ENCODE assay signal across 8 mouse cellular contexts in the genomic region with DNA sequence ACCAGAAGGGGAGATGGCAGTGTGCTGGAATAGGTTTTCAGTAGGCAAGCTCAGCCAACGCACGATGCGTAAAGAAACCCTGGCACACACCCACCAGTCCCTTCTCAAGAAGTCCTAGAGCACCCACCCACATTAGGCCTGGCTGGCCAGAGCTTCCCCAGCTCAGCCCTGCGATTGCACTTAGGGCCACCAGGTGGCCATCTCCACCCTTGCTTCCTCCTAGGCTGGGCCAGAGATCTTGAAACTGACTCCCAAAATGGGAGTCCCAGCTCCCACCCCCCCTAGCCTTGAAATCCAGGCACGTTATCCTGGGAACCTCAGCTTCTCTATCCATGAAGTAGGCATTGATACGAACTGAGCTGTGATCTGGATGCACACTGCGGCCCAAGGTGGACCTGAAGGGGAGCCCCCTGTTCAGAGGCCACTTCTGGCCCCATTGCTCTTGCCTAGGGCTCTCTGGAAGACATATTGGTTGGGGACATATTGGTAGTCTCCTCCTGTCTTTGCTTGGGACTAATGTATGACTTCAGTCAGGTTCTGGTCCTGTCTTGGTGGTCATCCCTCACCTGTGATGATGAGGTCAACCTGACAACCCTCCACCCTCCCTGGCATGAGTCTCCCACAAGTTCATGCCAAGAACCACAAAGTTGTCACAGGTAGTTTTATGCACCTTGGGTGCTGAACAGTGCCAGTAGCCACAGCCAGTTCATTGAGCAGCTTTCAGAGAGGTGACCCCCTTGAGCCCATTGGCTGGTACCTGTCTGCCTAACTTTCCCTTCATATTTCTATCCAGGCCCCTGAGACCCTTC. TPM values are rescaled to one million over a fixed set of nuclear protein-coding genes. Genes with fewer than 3 reads are reported as not detected.
A peak's percentile ranks its signal among the peaks of the same experiment; 100 is the strongest.
DNase-seq lines count a peak whose midpoint lies in the region; ATAC-seq and TF ChIP-seq lines count a peak whose summit lies in the region.

No protein-coding gene starts in this region.

- CTCF ChIA-PET in Patski (lab: Charles Lee): interaction anchor here (0.7 to 7.1 kb wide), 10 partner anchors 15 to 249 kb away, joined by 3 to 39 read pairs (median 4); no protein-coding TSS in a partner anchor

- in situ Hi-C loops in Patski (cut with MboI; ENCODE audit: low pct_unique_long_range_greater_than_20kb): loop anchor here (5.0 kb wide), 1 partner anchor 51 kb away; no protein-coding TSS in a partner anchor

- no peak for TF ChIP-seq EP300 in lung, postnatal 0 days (IDR thresholded peaks at IDR 0.05)

- H3K27me3 ChIP-seq in kidney, embryonic 16.5 days (ENCODE audit: insufficient read depth, low read length): no peaks in the 10 kb centered on the region
- H3K27me3 ChIP-seq in Patski: no peaks in the 10 kb centered on the region
- H3K27me3 ChIP-seq in intestine, embryonic 14.5 days (replicated peaks; ENCODE audit: control insufficient read depth, insufficient read depth, low read length): no peaks in the 10 kb centered on the region
- no peaks in the 10 kb centered on the region for H3K27me3 ChIP-seq in lung, postnatal 0 days (replicated peaks; ENCODE audit: insufficient read depth, low read length)

- H3K9me3 ChIP-seq in kidney, embryonic 16.5 days (ENCODE audit: low read length): no peaks in the 10 kb centered on the region
- no peaks in the 10 kb centered on the region for H3K9me3 ChIP-seq in intestine, embryonic 14.5 days (ENCODE audit: control insufficient read depth, low read length)
- no peaks in the 10 kb centered on the region for H3K9me3 ChIP-seq in lung, postnatal 0 days (ENCODE audit: low read length)

- POLR2A ChIA-PET in Patski (lab: Charles Lee): interaction anchor here (1.4 kb wide), 1 partner anchor 48 kb away, joined by 4 read pairs; no protein-coding TSS in a partner anchor

- H3K36me3 ChIP-seq in kidney, embryonic 16.5 days (ENCODE audit: insufficient read depth, low read length): no peaks in the 10 kb centered on the region
- H3K36me3 ChIP-seq in intestine, embryonic 14.5 days (ENCODE audit: control insufficient read depth, insufficient read depth, low read length): no peaks in the 10 kb centered on the region
- H3K36me3 ChIP-seq in lung, postnatal 0 days (ENCODE audit: insufficient read depth, low read length): no peaks in the 10 kb centered on the region

- 46% methylated on average over 7 of the region's 7 CpGs for WGBS in kidney, embryonic 16.5 days
- 41% methylated on average over 7 of the region's 7 CpGs for WGBS in intestine, embryonic 14.5 days
- 41% methylated on average over 7 of the region's 7 CpGs for WGBS in lung, postnatal 0 days

- no peak overlapping the region for H3K4me3 ChIP-seq in kidney, embryonic 16.5 days (ENCODE audit: low read length)
- H3K4me3 ChIP-seq in intestine, embryonic 14.5 days (ENCODE audit: low read depth, low read length): no peak overlapping the region
- no peak overlapping the region for H3K4me3 ChIP-seq in lung, postnatal 0 days (ENCODE audit: low read depth, low read length)

- H3K27ac ChIP-seq in kidney, embryonic 16.5 days (ENCODE audit: low read length): no peak overlapping the region
- H3K27ac ChIP-seq in intestine, embryonic 14.5 days (ENCODE audit: low read depth): no peak overlapping the region
- no peak overlapping the region for H3K27ac ChIP-seq in lung, postnatal 0 days (ENCODE audit: low read length)

- peak; percentile 92 for TF ChIP-seq CTCF in Patski (IDR thresholded peaks at IDR 0.05)
- peak; percentile 87 for TF ChIP-seq CTCF in lung, postnatal 0 days (IDR thresholded peaks at IDR 0.05)

- no peak for ATAC-seq in kidney, embryonic 16.5 days (ENCODE audit: low FRiP score, low TSS enrichment)
- peak; percentile 35 for ATAC-seq in Patski
- ATAC-seq in intestine, embryonic 14.5 days (replicated peaks; ENCODE audit: low FRiP score, low TSS enrichment, low read depth): no peak
- ATAC-seq in lung, postnatal 0 days: peak; percentile 43; the same call in 1 of the 2 replicates

- DNase-seq in kidney, adult 18-20 months: peak; percentile 61
- DNase-seq in A20 (ENCODE audit: low read depth, low spot score) (peak; percentile 64), Patski (ENCODE audit: low read depth, low spot score) (no peak)
- peak; percentile 75 for DNase-seq in embryo, embryonic 10.5 days (ENCODE audit: low spot score)
- peak; percentile 74 for DNase-seq in intestine, embryonic 14.5 days (ENCODE audit: low spot score)
- DNase-seq in lung, postnatal 0 days (ENCODE audit: low spot score): peak; percentile 72
- no peak for DNase-seq in yolk sac, embryonic 10.5 days (ENCODE audit: low spot score)

- no peaks in the 10 kb centered on the region for H3K4me1 ChIP-seq in kidney, embryonic 16.5 days (ENCODE audit: insufficient read depth, low read length)
- H3K4me1 ChIP-seq in intestine, embryonic 14.5 days (replicated peaks; ENCODE audit: control insufficient read depth, insufficient read depth, low read length): peaks cover 5% of the 10 kb centered on the region; the same call in 1 of the 2 replicates
- H3K4me1 ChIP-seq in lung, postnatal 0 days (ENCODE audit: insufficient read depth, low read depth, low read length): no peaks in the 10 kb centered on the region

- no peak overlapping the region for H3K4me2 ChIP-seq in kidney, embryonic 16.5 days (replicated peaks; ENCODE audit: low read depth, low read length)
- no peak overlapping the region for H3K4me2 ChIP-seq in intestine, embryonic 14.5 days (ENCODE audit: low read length)
- H3K4me2 ChIP-seq in lung, postnatal 0 days (replicated peaks; ENCODE audit: low read depth, low read length): no peak overlapping the region

- no peak overlapping the region for H3K9ac ChIP-seq in kidney, embryonic 16.5 days (replicated peaks; ENCODE audit: low read length)
- no peak overlapping the region for H3K9ac ChIP-seq in intestine, embryonic 14.5 days (ENCODE audit: low read length)
- no peak overlapping the region for H3K9ac ChIP-seq in lung, postnatal 0 days (replicated peaks; ENCODE audit: low read depth)

RNA-seq across cellular contexts. Expression of a gene that starts 13.1 kb away (rescaled TPM):
- 13.6 and 16.3 TPM in 2 replicates for polyA plus RNA-seq in kidney, embryonic 16.5 days (2015; fragmentation: Nextera tagmentation; extraction: Ambion mirVana)
- polyA plus RNA-seq in Patski (2021): 0.12 TPM
- polyA plus RNA-seq in intestine, embryonic 14.5 days (2014; fragmentation: Nextera tagmentation; extraction: Ambion mirVana): 6.5 and 6.6 TPM in 2 replicates
- 71.8 and 72.1 TPM in 2 replicates for polyA plus RNA-seq in lung, postnatal 0 days (2015; fragmentation: Nextera tagmentation; extraction: Ambion mirVana)

RNA-seq across cellular contexts. Expression of a gene that starts 17.7 kb away (rescaled TPM):
- 3.0 and 3.1 TPM in 2 replicates for polyA plus RNA-seq in kidney, embryonic 16.5 days (2015; fragmentation: Nextera tagmentation; extraction: Ambion mirVana)
- polyA plus RNA-seq in Patski (2021): not detected
- 3.7 and 4.6 TPM in 2 replicates for polyA plus RNA-seq in intestine, embryonic 14.5 days (2014; fragmentation: Nextera tagmentation; extraction: Ambion mirVana)
- polyA plus RNA-seq in lung, postnatal 0 days (2015; fragmentation: Nextera tagmentation; extraction: Ambion mirVana): 1.7 and 1.9 TPM in 2 replicates

RNA-seq across cellular contexts. Expression of a gene that starts 54.4 kb away (rescaled TPM):
- 0.80 and 1.1 TPM in 2 replicates for polyA plus RNA-seq in kidney, embryonic 16.5 days (2015; fragmentation: Nextera tagmentation; extraction: Ambion mirVana)
- not detected for polyA plus RNA-seq in Patski (2021)
- polyA plus RNA-seq in intestine, embryonic 14.5 days (2014; fragmentation: Nextera tagmentation; extraction: Ambion mirVana): not detected in 2 replicates
- polyA plus RNA-seq in lung, postnatal 0 days (2015; fragmentation: Nextera tagmentation; extraction: Ambion mirVana): 0.06 TPM in 1 of 2 replicates, not detected in the other

Comparison
In these comparisons a context has a peak if more than half of its experiments do, and no peak if none do; other contexts are left out.
1. DNase-seq: peak in kidney, adult 18-20 months (single experiment), A20 (single experiment), embryo, embryonic 10.5 days (single experiment), intestine, embryonic 14.5 days (single experiment) and lung, postnatal 0 days (single experiment); none in Patski (single experiment) and yolk sac, embryonic 10.5 days (single experiment).
2. ATAC-seq: peak in Patski (single experiment) and lung, postnatal 0 days (single experiment); none in kidney, embryonic 16.5 days (single experiment) and intestine, embryonic 14.5 days (single experiment).